Mouse (Mus musculus) neutrophil, adult 5-6 weeks (primary cell): ENCODE measurements around the gene Qrfp. TPM values are rescaled to one million over a fixed set of nuclear protein-coding genes. Genes with fewer than 3 reads are reported as not detected.

Experiments used
- ATAC-seq: fragments of 151-379, 151-347 bp; 2 replicates; pipeline ENCODE4 v1.8.0; 2017; ENCODE audit warnings: mild to moderate bottlenecking, moderate TSS enrichment; ENCODE audit not compliant: insufficient number of reproducible peaks, poor library complexity, low FRiP score, severe bottlenecking; ENCODE audit errors: extremely low read depth
- total RNA-seq: library from RNA; stranded (forward); fragments of 200-1000 nt; gene quantifications from 2 replicates; pipeline ENCODE4 v1.2.3, GENCODE M21; 2017

Qrfp gene
- total RNA-seq, 1 experiment from 2014 or later = 2.8 TPM

DNA sequence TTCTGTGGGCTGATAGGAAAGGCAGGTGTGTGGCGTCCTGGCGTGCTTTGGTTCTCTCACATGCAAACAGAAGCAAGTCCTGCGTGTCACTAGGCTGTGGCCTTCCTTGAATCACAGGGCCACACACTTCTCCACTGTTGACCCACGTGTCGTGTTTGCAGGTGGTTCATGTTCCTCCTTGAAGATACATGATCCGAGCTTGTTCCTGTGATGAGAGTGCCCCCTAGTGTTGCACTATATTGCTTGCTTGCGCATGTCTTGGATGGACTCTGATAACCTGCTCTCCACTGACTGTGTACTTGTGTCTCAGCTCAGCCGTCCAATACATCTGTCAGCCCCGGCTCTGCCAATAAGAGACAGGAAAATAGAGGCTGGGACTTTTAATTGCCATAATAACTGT lies 25.3 kb downstream of the Qrfp start:
- peak; percentile 72 for ATAC-seq

DNA sequence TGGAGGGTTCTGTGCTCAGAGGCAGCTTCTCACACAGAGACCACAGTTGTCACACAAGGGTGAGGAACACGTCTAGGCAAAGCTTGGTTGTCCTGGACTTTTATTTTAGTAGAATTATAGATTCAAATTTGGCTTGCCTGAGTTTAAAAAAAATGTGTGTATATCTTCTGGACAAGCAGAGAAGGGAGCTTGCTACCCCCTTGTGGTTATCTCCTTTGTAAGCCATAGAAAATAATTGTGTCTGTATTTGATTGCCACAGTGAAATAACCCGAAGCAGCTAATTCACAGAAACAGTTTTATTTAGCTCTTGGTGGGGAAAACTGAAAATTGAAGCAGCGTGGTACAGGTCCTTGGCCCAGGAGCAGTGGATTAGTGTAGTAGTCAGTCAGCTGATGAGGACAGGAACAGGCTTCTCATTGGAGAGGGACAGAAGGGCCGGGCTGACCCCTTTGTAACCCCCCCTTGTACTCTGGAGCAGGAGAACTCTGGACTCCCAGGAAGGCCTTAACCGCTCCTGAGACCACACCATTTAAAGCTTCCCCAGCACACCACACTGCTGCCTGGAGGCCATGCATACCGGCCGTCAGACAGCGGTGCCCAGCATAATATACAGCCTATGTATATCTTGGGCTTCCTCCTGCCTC lies 27.3 kb downstream of the Qrfp start:
- ATAC-seq = no peak

DNA sequence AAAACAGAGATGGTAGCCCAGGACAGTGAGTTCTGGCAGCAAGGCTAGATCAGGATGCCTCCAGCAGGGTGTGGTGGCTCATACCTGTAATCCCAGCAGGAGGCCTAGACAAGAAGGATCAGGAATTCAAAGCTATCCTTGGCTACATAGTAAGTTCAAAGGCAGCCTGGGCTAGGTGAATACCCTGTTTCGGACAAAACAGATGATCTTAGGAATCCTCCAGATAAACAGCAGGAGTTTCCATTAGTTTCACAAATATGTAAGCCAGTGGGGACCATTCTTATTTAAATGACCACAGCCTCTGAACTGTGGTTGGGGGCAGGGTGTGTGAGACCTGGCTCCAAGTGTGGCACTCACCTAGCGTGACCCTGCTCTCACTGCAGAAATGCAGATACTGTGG lies 31.1 kb downstream of the Qrfp start:
- ATAC-seq = no peak

DNA sequence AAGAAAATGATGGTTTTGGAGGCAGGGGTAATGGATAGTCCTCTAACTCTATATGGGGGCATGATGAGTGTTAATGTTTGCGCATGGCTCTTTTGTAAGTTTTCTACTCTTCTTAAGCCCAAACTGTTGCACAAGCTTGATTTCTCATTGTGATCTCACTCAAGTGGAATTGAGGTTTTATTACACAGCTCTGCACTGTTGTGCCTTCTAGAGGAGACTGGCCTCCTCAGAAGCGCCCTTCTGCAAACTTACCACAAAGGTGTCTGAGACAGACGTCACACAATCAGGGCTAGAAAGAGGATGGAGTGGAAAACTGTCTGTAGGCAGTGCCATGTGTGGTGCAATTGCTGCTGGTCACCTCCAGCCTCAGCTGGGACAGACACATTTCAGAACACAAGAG lies 33.9 kb downstream of the Qrfp start:
- ATAC-seq = no peak

DNA sequence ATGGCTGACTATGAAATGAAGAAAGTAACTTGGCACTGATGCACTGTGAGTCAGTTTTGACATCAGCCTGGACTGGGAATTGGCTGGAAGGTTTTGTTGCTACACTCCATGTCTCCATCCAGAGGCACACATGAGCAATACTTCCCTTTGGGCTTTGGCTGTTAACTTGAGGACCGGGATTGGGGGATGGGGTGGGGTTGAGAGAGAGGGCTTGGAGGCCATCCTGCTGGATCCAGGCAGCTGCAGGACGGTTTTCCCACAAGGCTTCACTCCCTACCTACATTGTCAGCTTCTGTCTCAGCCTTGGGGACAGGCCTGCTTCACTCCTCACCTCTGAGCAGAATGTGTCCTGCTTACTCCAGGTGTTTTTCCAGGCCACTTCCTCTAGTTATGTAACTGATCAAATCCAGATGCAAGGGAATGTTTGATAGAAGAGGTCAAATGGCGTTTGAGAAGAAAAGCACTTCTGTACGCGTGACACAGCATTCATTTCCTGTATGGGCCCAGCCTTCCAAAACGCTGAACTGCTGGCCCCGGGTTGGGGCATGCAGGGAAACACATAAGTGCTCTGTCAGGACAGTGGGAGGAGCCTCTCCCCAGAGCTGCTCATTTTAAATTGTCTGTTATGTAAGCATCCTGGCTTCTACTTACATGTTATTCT lies 39.5 kb downstream of the Qrfp start:
- peak; percentile 64; the same call in 1 of the 2 replicates for ATAC-seq

DNA sequence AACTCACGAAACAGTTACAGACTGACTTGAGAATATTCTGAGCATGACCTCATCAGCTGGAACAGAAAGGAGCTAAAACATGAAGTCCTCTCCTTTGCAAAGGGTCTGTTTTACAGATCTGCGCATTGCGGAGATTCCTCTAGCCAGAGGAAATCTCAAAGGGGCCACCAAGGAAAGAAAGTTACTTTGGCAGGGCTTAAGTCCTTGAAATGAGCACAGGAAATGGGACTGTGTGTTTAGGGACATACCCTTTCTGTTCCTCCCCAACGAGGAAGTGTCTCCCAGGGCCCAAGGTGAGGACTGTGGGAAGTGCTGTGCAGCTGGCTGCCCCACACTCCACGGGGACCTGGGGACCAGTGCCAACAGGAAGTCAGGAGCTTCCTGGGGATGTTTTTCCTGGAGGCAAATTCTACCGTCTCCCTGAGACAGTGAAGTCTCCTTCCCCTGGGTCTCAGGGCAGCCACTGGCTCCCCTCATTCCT lies 40.7 kb downstream of the Qrfp start:
- no peak for ATAC-seq

DNA sequence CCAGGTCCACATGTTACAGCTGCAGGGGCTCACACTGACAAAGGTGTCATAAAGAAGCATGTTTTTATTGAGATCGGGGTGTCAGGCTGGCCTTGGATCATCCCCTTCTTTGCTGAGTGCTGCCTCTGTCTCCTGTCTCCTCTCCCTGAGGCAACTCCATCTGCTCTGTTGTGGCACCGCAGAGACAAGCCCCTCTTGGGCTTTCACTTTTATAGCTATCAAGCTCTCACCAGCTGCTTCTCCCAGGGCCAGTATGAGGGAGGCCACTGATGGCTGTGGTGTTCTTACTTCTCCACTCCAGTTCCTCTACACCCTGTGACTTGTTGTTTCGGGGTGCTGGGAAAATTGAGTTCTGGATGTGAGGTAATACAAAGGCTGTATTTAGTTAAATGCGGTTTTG lies 41.3 kb downstream of the Qrfp start:
- no peak for ATAC-seq

DNA sequence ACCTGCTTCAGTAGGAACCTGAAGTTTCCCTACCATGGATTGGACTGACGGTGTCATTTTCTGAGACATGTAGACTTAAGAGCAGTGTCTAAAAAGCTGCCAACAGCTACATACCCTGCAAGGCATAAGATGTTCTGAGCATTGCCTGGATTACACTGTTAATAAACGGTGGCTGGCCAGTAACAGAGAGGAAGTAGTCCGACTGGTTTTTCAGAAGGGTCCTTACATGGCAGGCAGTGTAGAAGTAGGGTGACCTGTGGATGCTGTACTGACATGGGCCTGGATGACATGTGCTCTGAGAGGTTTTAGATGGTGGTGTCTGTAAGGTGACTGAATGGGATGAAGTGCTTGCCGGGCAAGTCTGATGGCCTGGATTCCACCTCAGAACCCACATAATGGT lies 42.6 kb downstream of the Qrfp start:
- no peak for ATAC-seq

DNA sequence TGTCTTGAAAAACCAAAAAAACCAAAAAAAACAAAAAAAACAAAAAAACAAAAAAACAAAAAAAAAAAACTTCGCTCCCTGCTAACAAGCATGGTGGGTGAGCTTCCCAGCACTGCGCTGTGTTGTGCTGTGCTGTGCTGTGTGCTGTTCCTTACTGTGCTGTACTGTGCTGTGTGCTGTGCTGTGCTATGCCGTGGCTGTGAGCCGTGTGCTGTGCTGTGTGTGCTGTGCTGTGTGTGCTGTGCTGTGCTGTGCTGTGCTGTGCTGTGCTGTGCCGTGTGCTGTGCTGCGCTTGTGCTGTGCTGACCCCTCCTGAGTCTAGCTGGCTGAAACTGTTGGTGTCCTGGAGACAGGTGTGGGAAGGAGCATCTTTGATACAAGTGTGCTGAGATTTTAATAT lies 43.3 kb downstream of the Qrfp start:
- ATAC-seq = no peak

DNA sequence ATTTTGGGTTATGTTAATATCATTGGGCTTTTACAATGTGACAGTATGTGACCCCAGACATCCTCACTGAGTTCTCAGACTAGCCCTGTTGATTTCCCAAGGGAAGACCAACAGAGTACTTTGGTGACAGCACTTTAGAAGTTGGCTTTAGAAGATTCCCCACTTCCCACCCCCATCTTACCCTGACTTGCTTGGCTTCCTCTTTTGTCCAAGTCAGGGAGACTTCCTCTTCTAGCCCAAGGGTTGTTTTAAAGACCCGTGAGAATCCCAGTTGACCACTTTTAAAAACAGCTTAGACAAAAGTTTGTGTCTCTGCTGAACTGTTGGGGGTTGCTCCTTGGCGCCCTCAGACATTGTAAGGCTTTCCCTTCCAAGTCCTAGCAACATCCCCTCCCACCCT lies 47.1 kb downstream of the Qrfp start:
- no peak for ATAC-seq

DNA sequence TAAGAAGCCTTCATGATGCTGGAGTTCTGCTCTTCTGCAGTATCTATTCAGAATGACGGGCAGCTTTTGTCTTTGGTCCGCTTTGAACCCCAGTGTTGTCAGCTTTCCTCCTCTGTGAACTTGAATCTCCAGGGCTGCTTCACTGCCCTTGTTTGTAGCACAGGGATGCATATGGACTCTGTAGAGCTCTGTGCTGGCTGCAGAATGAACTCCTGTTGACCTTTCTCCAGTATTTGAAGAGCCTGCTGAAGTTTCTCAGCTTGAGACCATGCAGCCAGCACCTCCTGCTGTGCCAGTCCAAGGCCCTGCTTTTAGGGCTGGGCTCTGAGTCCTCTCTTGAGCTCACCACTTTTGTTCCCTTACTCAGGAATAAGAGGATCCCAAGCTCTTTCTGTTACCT lies 47.5 kb downstream of the Qrfp start:
- no peak for ATAC-seq

DNA sequence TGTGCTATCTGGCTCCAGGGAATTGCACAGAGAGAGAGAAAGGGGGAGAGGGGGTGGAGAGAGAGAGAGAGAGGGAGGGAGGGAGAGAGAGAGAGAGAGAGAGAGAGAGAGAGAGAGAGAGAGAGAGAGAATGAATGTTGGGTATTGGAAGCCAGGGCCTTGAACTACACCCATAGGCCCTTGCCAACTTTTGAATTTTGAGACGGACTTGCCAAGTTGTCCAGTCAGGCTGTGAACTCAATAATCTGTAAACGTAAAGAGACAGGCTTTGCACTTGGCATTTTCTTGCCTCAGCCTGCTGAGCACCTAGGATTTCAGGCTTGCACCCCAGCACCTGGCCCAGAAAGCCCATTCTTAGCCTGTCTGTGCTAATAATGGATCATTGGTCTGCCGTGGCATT lies 48.2 kb downstream of the Qrfp start:
- ATAC-seq = no peak

DNA sequence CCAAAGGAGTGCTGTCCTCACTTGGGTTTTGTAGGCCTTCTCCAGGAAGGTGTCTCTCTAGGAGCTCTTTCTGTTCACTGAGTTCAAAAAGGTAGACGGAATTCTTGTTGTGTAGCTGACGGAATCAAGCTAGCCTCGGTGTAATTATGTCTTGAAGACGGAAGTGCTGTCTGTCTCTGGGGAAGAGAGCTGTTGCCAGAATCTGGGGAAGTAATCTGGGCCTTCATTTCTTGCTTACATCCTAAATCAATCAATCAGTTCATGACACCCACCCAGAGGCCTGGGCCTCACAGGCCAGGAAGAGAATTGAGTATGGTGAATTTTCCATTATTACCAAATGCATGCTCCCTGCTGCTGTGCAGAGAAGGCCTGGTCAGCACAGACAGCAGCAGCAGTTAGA lies 48.8 kb downstream of the Qrfp start:
- ATAC-seq = no peak

DNA sequence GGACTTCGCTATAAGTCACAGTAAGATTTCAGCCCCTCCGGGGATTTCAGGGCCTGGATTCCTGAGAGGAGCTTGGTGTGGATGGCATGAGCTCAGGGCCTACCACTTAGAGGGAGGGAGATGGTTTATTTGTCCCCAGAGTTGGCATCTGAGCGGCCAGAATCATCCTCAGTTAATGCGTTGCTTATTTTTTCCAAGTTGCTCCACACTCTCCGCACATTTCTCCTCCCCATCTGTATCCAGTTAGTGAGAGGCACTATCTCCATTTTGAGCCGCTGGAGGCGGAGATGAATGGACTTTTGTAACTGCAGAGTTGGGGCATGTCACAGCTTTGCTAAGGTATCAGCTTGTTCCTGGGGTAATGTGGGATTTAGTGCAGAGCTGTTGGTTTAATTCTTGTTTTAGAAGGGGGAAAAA lies 49.3 kb downstream of the Qrfp start:
- no peak for ATAC-seq

DNA sequence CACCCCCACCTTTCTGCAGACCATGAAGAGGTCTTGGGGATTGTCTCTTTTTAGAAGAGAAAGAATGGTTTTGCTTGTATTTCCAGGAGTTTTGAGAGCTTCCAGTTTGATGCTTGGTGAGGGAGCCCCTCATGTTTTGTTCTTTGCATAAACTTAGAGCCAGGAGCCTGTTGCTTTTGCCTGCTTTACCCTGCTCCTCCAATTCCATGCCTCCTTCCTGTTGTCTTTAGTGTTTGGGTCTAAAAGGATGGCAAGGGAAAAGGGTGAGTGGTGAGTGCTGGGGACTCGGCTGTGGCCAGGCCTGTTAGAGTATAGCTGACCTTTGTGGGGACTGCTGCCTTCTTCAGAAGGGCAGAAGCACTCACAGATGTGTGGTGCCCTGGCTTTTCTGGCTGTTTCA lies 49.9 kb downstream of the Qrfp start:
- no peak for ATAC-seq

DNA sequence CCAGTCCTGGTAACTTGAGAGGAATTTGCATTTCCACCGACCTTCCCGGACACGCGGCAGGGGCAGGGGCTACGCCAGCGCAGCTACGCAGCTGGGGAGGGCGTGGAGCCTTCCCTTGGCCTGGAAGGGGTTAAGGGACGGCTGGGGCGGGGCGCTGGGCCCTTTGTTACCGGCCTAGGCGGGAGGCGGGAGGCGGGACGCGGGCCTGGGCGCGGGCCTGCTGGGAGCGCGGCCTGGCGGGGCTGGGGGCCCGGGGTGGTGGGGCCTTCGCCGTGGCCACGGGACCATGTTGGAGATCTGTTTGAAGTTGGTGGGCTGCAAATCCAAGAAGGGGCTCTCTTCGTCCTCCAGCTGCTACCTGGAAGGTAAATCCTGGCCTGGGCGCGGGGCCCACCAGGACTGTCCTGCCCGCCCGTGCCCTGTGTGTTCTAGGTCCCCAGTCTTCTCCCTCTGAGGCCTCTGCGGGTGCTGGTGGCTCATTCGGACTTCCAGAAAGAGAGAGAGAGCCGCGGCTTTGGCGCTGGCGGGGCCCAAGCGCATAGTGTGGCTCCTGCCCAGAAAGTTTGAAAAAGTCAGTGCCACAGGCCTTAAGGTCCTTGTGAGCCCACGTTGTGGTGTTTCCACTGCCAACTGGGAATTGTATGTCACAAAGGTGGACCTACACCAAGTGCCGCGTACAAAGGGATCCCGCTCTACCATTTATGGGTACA lies 50.5 kb downstream of the Qrfp start:
- ATAC-seq = peak; percentile 63

DNA sequence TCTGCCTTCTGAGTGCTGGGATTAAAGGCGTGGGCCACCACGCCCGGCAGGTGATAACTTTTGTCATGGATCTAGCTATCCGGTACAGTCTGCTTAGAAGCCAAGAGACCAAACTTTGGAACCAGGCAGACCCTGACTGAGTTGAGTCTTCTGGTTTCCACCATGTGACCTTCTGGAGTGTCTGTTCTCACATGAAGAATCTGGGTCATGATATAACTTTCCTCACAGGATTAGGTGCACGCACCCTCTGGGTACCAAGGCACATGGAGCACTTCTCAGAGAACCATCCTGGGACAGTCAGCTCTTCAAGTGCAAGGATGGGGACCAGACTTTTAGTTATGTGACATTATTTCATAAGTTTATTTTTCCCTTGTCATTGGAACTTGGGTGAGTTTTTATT lies 51.4 kb downstream of the Qrfp start:
- no peak for ATAC-seq

DNA sequence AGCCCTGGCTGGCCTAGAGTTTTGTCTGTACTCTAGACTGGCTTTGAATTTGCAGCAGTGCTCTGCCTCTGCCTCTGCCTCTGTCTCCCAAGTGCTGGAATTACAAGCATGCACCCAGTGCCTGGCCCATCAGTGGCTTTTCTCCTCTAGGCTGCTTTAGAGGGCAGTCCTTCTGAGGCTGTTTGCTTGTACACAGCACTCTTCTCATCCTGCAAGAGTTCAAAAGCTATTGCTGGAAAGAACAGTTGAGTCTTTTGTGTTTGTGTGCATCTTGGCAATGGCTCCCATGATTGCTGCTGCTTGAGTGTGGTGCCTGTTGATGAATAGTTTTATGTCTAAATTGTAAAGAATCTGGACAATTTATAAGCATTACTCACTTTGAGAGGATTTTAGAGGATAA lies 52.9 kb downstream of the Qrfp start:
- ATAC-seq = no peak
